Mouse (Mus musculus) layer of hippocampus, postnatal 10 days (tissue): ENCODE results near the gene Cep295nl. TPM values are rescaled to one million over a fixed set of nuclear protein-coding genes. Genes with fewer than 3 reads are reported as not detected.
"Not testable (repeated sequence)": the region's sequence is repeated elsewhere in the genome, so short reads cannot be mapped to it uniquely, and the experiment has no call there.

Experiments
- DNase-seq, 2 experiments: peaks; one replicate each; pipeline ENCODE4 v3.0.0; 2021; ENCODE audit warnings: low spot score in 2 of 2
- long read RNA-seq: library from polyadenylated mRNA; stranded (forward); transcript quantifications from one replicate; pipeline ENCODE4 v2.0.0, GENCODE M21; 2023
- total RNA-seq, 2 experiments: library from RNA; stranded (reverse); gene quantifications; 2 replicates each; pipeline ENCODE4 v1.2.3; 2021

Gene Cep295nl
- total RNA-seq = 1 to 10 TPM; 1.8 to 2.6 TPM
- long read RNA-seq = 0 reads

DNA sequence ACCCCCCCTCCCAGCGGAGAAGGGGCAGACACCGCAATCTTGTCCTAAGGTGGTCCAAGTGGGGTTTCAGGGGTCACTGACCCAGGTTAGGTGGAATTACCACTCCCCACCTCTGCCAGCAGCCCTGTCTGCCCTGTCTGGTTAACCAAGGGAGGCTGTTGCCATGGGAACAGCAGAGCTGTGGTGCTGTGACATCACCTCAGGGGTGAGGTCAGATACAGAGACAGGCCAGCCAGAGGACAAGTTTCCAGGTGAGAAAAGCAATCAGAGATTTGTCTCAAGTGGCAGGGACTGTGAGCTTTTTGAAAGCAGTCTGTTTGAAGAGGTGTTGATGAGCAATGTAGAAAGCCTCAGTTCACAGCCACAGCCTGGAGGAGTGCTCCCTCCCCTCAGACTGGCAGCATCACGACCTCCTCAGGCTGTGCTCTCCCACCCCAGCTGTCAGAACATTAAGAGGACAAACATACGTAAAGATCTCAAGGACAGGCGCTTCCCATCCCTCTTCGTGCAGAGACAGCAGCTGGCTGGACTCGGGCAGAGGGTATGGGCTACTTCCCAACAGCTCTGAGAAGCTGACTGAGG lies at the start of gene Cep295nl:
TSS of gene Cep295nl (minus strand) at position 101 of the 582 bp plus-strand sequence.
- no peak for DNase-seq

DNA sequence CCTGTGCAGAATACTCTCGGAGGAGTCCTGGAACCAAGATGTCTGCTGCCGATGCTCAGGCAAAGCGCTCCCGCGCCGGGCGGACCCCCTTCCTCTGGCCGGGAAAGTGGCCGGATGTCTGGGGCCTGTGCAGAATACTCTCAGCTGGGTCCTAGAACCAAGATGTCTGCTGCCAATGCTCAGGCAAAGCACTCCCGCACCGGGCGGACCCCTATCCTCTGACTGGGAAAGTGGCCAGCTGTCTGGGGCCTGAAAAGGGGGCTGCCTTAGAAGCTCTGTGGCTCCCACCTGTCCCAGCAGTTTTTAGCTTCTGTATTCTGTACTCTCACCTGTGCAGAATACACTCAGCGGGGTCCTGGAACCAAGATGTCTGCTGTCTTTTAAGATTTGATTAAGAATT lies 45.5 kb upstream of the Cep295nl start:
- not testable (repeated sequence) for DNase-seq

DNA sequence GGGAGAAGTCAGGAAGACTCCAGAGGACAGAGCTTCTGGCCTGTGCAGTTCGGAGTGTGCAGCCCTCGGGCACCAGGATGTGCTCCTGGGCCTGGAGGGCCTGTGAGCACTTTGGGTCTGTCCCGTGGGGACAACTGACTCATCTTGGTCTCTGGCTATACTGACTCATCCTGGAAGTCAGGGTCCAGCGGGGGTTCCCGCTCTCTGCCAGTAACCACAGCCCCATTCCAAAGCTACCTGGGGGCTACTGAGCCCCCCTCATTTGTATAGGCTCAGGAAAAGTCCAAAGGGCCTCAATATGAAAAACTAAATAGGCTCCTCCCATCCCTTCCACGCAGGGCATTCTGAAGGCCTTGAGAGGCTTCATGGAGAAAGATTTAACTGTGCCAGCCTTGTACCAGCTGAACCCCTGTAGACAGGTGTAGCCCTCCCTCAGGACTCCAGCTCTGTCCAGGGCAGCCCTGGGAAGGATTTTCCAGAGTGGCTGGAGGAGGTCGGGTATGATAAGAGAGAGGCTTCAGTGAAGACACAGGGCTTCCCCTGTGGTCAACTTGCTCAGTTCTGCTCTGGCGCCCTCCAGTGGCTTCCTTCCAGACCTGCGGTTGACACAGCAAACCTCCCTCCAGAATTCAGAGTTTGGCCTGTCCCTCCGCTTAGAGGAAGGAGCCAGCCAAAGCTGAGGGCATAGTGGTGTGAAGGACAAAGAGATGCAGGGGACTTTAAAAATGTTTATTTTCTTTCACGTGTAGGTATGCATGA lies 37.1 kb upstream of the Cep295nl start:
- peak; percentile 88 to 91 for DNase-seq

DNA sequence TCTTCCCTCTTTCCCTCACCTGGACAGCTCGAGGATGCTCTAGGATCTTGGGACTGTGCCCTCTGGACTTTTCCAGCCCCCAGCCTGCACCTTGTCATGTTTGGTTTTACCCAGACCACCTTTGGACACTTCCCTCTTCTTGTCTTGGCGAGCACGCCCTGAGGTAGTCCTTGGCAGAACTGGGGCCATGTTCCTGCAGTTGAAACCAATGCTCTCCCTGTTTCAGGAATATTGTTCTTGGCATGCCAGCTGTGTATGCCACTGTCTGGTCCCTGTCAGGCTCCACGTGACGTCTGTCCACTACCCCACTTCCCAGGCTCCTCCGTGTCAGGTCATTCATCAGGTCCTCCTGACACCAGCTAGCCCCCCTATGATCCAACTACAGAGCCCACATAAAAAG lies 36.4 kb upstream of the Cep295nl start:
- no peak for DNase-seq

DNA sequence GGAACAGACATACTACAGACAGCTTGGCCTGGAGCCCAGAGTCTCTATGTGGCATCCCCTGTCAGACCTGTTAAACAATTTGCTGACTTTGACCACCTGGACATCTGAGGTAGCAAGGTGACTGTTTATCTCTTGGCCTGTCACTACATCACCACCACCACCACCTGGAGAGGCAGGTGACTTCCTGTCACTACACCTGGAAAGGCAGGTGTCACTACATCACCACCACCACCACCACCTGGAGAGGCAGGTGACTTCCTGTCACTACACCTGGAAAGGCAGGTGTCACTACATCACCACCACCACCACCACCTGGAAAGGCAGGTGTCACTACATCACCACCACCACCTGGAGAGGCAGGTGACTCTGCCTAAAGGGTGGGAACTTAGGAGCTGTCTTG lies 34.0 kb upstream of the Cep295nl start:
- not testable (repeated sequence) for DNase-seq

DNA sequence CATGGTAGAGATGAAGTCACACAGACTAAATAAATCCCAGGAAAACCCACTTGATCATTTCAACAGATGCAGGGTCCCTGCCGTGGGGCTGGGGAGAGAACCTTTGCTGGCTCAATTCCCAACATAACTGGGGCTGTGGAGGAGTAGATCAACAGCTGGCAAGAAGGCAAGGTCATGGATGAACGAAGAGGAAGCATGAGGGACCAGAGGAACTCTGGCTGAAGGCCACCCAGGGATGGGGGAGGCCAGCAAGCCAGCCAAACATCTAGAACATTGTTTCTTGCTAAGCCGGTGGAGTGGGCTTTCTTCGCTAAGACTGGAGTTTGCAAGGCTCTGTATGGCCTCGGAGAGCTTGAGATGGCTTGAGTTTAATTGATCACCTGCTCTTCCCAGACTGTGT lies 33.6 kb upstream of the Cep295nl start:
- no peak for DNase-seq

DNA sequence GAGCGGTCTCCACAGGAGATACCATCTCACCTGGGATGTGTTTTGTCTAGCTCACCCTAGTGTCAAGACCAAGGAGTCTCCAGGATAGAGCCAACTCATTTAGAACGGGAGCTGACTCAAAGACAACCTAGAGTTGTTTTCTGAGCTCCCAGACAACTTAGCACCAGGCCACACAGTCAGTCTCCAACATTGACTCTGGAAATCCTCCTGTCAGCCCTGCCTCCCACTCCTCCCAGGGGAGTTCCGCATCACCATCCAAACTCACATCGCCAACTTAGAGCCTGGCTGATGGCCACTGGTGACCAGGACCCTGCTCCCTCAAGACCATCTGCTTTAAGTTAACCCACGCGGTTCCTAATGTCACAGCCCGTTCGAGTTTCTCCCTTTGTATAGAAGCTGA lies 33.2 kb upstream of the Cep295nl start:
- no peak for DNase-seq

DNA sequence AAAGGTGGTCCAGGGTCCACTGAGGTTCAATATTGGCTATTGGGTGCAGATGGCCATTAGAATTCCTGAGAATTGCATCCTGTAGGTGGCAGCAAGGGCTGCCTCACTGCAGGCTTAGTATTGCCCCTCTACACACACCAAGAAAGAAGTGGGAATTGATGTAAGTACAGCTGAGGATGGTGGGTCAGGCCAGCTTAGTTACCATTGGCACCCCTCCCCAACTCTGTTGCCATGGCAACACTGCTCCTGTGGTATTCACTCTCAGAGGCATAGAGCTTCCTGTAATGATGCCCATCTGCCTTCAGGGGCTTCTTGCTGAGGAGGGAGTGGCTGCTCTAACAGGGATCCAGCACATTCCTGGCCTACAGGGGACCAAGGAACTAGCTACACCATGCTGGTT lies 32.7 kb upstream of the Cep295nl start:
- no peak for DNase-seq

DNA sequence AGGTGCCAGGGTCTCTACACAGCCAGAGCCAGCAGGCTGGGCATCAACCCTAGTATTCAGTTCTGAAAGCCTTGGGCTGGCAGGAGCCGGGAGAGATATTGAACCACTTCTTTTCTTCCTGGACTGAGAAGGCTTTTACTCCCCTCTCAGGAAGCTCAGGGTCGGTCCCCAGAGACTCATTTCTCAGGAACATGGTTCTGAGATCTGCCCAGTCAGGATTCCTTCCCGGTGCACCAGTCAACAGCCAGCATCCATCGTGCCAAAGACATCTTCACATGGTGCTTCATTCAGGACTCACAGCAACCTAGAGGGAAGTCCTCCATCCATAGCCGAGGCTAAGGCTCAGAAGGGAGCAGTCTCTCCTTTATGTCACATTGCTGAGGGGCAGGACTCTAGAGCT lies 32.2 kb upstream of the Cep295nl start:
- no peak for DNase-seq

DNA sequence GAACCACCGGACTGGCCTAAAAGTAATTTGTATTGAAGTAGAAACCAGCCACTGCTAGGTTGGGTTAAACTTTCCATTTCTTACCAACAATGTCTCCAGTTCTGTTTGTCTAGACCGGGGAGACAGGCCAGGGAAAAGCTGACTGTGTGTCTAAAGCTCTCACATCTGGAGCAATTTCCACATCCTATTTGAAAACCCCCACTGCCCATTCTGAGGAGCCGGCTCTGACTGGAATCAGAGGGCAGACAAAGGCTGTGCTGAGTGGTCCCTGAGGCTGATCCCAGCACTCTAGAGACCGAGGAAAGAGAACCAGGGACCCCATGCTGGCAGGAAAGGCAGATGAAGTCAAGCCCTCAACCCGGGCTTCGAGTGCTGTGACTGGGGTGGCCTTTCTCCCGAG lies 30.3 kb upstream of the Cep295nl start:
- no peak for DNase-seq

DNA sequence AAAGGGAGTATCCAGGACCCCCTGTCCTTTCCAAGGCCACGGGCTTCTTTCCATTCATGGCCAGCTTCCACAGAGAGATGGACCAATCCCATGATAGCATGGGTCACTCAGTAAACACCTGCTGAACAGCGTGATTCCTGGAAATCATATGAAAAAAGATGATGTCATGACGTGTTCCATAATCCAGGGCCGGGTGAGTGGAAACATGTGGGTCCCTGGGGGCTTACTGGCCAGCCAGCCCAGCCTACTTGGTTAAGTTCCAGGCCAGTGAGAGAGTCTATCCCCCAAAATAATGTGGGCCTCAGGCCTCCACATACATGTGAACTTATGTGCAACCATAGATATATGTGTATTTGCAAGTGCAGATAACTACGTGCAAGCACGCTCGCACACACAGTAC lies 29.6 kb upstream of the Cep295nl start:
- DNase-seq = no peak

DNA sequence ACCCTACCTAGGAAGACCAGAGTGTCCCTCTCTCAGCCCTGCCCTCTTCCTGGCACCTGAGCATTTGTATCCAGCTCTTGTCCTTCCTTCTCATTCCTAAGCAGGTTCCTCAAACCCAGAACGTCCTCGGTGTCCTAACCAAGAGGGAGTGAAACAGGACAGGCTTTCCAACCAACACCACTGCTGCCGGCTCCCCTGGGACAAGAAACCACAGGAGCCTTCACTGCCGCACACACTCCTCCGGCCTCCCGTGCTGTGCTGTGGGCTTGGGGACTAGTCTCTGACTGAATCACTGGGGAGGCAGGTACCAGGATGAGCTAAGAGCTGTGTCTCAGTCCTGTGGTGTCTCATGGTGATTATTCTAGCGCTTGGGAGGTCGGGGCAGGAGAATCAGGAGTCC lies 27.4 kb upstream of the Cep295nl start:
- no peak for DNase-seq

DNA sequence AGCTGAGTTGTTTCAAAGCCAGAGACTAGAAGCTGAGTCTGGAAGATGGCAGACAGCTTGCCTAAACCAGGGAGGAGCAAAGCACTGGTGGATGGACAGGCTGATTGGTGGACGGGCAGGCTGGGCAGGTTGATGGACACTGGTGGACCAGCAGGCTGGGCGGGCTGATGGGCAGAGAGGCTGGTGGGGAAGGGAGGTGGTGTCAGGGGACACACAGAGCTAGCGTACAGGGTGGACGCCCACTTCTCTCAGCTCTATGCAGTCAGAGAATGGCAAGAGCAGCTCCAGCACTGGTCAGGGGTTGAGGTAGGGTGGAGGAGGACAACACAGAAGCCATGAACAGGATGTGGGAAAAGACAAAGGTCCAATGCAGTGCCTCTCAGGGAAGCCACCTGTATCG lies 27.0 kb upstream of the Cep295nl start:
- no peak for DNase-seq

DNA sequence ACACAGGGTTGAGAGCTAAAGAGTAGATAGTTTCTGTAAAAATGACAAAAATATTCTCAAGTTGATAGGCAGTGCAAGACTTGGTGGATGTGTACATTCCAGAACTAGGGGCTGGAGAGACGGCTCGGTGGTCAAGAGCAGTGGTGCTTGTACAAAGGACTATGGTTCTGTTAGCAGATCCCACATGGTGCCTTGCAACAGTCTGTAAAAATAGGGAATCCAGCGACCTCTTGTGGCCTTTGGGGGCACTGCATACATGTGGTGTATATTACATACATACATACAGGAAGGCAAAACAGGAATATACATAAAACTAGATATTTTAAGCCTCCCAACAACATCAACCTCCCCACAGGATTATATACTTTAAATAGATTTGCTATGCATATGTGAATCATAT lies 26.0 kb upstream of the Cep295nl start:
- no peak for DNase-seq

DNA sequence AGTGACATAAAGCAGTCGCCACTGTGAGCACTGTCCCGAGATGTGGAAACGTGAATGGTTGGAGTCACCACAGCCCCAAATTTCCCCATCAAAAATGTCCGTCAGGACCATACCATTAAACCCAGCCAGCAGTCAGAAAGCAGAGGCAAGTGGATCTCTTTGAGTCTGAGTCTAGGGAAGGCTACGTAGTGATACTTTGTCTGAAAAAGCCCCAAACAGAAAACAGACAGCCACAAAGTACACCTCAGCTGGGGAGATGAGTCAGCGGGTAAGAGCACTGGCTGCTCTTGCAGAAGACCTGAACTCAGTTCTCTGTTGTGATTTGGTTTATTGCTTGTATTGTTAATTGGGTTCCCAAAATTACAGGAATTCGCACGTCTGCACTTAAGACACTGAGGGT lies 24.3 kb upstream of the Cep295nl start:
- DNase-seq = no peak

DNA sequence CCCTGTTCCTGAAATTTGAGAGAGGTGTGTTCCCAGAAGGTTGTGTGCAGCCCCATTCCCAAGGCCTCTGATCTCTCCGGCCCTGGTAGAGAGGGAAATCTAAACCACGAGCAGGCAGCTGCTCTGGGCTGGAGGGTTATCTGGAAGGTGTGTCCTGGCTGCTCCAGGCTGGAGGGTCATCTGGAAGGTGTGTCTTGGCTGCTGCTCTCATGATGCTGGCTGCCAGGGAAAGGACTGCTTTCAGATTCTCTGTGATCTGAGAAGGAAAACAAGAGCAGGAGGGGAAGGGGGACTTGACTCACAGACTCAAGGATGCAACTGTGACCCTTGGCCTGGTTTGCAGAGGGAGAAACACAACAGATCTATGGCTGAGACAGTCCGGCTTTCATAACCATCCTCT lies 23.8 kb upstream of the Cep295nl start:
- DNase-seq = no peak

DNA sequence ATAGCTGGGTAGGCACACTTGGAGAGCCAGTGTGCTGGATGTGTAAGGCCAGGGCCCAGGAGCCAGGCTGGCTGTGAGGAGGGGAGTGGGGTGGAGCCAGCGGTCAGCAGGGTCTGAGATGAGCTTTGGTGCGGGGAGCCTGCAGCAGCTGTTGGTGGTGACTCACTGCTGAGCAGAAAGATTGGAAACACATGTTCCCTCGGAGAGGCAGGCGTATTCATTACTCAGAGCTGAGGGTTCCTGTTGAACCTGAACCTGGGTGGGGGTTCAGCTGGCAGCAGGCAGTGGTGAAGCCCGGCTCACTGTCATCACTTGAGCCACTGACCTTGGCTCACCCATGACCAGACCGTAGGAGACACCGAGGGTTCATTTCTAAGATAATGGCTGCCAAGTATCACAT lies 22.9 kb upstream of the Cep295nl start:
- no peak for DNase-seq

DNA sequence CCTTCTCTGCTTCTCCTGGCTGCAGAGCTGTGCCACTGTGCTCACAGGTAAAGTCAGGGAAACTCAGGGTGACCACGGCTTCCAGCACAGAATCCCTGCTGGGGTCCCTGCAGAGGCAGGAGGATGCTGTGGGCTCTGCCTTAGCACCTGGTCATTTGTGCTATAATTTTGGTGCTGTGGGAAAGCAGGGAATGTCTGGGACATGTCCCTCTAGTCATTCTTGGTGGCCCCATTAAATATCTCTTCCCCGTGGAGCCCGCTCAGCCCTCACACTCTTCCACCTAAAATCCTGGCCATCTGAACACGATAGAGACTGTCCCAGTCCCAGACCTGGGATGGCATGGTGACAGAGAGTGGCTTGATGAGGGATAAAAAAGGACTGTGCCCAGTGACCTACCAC lies 21.7 kb upstream of the Cep295nl start:
- DNase-seq = no peak

DNA sequence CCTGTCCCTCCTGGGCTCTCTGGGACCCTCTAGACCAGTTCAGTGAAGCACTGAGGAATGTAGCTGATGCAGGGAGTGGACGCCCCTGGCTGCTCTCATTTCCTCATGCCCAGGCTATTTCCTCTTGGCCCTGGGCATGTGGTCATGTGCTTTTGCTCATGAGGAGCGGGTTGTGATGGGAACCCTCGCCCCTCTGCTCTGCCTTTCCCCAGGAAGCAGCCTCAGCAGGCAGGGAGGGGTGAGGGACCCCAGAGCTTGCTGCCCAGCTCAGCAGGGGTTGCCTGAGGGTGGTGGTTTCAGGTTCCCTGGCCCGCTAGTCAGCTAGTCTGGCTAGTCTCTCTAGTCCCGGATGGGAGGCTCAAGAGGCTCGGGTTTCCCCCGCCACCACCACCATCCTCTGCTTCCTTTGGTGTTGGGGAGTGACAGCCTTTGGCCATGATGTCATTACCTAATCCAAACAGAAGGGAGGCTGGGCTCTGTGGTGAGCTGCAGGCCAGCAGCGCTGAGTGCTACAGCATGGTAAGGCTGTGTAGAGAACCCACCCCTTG lies 20.7 kb upstream of the Cep295nl start:
- DNase-seq = no peak

DNA sequence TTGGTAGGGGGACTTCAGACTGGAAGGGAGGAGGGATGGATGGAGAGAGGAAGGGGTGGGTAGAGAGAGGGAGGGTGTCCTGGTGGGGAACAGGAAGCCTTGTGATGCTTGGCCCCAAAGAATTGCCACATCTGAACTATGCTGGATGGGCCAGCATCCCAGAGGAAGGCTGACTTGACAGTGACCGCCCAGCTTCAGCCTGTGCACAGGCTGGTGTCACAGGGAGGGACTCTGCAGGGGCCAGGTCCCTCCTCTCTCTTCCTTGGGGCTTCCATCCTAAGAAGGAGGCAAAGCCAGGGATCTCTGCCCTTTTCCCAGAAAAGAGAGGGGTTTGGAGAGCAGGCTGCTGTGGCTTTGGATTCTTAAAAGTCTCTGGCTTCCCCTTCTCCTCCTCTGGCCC lies 20.2 kb upstream of the Cep295nl start:
- DNase-seq = no peak

DNA sequence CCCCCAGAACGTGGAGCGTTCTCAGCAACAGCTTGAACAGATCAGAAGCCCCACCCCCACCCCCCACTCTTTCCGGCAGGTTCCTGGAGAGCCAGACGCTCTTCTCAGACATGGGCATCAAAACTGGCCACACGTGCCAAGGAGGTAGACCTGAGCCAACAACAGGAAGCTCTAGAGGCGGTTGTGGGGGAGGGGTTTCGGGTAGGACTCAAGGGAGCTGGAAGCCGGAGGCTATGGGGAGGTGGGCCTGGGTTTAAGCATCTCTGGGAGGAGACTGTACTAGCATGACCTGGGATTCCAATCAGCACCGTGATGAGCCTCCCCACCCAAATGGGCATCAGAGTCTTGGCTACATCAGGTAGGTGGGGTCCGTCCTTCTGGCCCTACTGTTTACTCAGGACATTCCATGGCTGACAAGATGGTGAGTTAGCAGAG lies 18.6 kb upstream of the Cep295nl start:
- peak in 1 of 2 experiments; percentile 49 for DNase-seq

DNA sequence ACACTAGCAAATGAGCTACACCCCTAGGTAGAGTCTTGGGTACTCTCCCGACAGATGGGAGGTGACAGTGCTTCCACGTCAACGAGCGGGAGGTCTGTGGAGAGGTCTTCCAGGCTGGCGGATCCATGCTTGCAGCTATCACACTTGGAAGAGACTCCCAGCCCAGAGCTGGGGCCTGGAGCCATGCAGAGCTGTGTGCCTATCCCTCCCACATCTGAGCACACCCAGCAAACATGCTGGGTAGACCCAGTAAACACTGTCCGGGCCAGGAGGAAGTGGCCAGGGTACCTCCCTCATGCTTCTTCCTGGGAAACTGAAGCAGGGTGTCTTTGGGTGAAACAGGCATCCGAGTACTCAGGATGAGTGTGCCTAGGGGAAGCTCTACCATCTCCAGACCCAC lies 18.2 kb upstream of the Cep295nl start:
- no peak for DNase-seq

DNA sequence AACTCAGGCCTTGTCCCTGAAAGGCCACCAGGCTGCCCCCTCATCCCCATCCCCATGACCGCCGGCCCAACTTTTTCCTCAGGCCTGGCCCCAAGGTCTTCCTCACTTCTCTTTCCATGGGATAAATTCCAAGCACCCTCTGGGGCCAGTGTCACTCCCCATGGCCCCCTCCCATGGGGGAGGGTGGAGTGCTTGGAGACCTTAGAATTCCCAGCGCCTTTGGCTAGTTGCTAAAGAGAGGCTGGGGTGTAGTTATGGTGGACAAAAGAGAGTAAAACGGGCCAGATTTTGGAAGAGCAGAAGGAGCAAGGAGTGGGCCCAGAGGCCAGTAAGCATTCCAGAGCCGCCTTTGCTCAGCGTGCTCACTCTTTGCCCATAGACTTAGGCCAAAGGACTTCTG lies 13.3 kb upstream of the Cep295nl start, which contains the start of gene Timp2:
TSS of gene Timp2 (minus strand) at position 101 of the 400 bp plus-strand sequence.
- no peak for DNase-seq
